Mouse (Mus musculus) MEL-GATA-1-ER (cell line): ENCODE measurements around the gene Ulk1.
"Not testable (repeated sequence)": the region's sequence is repeated elsewhere in the genome, so short reads cannot be mapped to it uniquely, and the experiment has no call there.

Experiments
- DNase-seq: peaks from one replicate; pipeline ENCODE4 v3.0.0-alpha.2; 2012; ENCODE audit warnings: low read depth; ENCODE audit errors: extremely low read depth

The Ulk1 gene

DNA sequence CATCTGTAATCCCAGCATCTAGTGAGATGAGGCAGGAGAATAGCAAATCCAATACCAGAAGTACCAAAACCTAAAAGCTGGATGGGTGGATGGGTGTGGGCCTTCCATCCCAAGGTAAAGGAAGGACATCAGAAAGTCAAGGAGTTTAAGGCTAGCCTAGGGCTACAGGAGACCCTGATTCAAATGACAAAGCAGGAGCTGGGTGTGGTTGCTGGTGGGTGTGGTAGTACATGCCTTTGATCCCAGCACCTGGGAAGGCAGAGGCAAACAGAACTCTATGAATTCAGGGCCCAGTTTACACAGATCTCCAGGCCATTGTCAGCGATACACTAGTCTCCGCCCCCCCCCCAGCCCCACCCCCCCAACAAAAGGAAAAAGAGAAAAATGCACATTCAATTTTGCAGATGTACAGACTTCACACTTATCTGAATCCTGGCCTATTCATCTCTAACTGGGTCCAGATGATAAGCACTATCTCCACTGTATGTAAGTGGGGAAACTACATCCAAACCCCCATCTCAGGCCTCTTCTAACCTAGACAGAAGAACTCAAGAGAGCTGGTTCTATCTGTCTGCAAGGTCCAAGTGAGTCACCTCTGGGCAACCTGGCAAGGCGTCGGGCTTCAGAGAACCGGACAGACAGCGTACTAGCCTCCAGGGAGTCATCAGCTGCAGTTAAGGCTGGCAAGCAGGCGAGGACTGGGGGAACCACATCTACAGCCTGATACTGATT lies 5.7 kb downstream of the Ulk1 start:
- no peak for DNase-seq

DNA sequence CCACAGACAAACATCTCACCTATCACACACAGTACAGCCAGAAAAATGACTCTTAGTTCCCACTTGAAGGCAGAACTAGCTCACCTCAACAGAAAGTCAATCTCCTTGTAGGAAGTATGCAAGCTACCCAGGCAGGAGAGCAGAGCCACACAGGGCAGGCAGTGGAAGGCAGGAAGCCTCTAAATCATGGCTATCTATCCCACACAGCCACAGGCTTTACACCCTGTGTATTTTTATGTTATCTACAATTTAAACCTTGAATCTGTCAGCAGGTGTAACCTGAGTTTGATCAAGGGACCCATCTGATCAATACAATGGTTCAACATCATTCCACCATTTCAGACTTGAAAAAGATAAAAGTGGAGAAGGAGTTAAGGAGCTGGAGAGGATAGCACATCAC lies 7.1 kb downstream of the Ulk1 start:
- no peak for DNase-seq

DNA sequence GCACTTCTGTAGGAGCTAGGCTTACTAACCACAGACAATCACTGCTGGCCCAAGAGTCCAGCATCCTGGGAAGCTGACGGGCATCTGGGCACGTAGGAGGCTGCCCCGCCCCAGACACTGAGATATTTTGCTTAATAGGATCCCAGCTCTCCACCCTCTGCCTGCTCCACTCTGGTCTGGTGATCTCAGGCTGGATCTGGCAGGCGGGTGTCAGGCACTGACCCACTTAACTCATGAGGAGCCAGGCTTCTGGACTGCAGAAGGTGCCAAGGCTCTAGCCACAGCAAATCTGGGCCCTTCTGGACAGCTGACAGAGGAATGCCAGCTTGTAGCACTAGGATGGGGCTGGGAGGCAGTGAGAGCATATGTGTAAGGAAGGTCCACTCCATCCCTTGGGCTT lies 7.7 kb downstream of the Ulk1 start:
- DNase-seq: no peak

- no peak for DNase-seq
These were observed 8.8 kb downstream of the Ulk1 start for GRCm38 (mm10) chr5:110801036-110801624.

DNA sequence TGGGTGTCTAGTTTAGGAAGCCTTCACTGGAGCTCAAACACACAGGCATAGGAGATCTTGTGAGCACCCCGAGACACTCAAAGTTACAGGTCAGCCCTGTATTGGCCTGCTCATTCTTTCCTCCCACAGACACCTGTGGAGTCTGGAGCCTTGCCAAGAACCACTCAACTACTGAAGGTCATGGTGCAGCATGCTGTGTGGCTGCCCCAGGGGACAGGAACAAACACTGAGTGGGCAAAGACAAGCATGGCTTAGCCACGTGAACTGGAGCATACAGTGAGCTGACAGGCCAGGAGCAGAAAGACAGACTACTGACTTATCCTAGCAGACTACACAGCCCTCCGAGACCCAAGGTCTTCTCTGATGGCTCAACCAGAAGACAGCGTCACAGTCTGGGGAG lies 12.2 kb downstream of the Ulk1 start:
- no peak for DNase-seq

DNA sequence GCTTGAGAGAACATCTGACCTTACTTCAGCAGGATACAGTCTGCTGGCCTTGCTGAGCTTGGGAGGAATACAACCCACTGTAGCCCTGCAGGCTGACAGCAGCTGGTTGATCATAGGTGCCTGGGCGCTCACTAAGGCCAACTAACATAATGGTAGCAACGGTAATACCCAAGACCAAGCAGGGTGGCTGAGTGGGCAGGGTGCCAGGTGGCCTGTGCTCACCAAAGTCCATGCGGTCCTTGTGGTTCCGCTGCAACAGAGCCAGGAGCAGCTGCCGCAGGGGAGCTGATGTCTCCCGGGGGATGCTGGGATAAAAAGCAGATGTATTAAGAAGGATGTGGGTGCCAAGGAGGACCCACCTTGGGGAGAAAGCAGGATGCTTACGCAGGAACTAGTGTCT lies 15.5 kb downstream of the Ulk1 start:
- no peak for DNase-seq

DNA sequence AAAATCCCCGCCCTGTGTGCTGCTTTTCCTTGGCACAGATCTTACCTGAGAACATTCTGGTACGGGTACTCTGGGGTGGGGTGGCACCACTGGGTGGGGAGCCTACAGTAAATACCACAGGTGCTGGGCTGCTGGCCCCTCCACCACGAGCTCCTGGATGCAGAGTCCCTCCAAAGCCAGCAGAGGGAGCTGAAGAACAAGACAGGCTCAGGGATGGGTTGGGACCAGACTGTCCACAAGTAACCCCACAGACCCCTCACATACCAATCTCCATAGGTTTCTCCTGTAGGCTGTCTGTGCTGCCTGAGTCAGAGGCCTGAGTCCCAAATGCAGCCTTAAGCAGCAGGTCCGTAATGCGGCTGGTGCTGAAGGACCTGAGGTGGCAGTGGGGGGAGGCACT lies 21.2 kb downstream of the Ulk1 start:
- no peak for DNase-seq

DNA sequence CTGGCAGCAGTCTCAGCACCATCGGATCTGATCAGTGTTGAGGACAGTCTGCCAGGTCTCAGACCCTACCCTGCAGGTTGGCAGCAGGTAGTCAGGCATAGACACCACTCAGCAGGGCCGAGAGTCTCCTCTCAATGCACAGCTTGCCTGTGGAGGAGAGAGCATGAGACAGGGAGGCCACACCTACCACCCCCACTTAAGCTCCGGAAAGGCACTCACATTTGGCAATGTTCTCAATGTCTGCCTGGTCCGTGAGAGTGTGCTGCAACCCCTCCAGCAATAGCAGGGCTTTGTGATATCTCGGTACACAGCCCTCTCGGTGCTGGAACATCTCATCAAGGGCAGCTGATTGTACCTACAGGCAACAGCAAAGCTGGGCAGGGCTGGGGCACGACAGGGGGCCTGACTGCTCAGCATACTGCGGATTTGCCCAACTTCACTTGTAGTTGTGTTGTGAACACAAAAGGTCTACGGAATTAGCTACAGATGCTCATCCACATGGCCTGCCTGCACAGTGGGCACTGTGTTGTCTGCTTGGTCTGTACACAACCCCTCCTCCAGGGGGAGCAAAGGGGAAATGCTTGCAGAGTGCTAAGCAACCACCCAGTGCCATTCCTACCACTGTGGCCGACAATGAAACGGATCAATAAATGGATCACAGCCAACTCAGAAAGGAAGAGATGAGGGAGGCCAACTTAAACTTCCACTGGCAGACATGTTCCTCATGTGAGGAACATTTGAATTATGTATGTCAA lies 23.6 kb downstream of the Ulk1 start:
- no peak for DNase-seq

DNA sequence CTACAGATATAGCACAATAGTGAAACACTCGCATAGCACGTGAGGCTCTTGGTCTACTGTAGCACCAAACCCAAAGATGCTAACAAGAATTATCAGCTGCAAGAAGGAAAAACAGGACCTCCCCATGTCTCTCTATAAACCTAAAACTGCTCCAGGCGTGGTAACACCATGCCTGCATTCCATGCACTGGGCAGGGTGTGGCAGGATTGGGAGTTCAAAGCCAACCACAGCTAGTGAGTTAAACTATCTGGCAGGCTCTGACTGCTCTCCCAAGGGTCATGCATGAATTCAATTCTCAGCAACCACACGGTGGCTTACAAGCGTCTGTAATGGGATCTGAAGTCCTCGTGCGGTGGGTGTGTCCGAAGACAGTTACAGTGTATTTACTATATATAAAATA lies 26.7 kb downstream of the Ulk1 start:
- no peak for DNase-seq

GRCm38 (mm10) chr5:110781529-110782238 lies 28.2 kb downstream of the Ulk1 start:
- no peak for DNase-seq

DNA sequence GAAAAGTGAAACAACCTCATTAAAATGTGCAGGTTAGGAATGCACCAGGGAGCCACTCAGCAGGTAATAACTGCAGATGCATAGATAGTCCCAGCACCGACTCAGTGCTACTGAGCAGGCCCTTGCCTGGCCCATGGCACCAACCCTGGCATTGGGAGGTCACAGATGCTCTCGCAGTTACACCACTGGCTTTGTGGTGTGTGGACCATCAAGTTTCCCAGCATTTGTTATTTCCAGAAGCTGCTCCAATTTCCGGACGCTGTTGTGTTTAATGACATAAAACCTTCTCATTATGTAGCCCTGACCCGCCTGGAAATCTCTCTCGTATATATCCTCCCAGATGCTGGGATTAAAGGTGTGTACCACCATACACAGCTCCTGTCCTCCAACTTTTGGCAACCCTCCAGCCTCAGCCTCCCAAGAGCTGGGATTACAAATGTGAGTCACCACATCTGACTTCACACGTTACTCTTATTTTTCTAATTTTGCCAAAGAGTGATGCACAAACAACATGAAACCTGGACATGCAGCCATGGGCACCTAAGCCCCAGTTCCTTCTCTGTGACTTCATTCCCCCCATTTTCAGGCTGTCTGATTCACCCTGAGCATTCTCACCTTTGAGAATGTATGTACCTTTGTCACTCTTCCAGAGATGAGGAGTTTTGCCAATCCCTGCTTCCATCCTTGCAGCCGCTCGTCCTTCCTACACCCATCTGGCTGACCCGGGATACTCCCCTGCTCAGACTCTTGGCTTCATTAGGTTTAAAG lies 29.0 kb downstream of the Ulk1 start:
- no peak for DNase-seq

DNA sequence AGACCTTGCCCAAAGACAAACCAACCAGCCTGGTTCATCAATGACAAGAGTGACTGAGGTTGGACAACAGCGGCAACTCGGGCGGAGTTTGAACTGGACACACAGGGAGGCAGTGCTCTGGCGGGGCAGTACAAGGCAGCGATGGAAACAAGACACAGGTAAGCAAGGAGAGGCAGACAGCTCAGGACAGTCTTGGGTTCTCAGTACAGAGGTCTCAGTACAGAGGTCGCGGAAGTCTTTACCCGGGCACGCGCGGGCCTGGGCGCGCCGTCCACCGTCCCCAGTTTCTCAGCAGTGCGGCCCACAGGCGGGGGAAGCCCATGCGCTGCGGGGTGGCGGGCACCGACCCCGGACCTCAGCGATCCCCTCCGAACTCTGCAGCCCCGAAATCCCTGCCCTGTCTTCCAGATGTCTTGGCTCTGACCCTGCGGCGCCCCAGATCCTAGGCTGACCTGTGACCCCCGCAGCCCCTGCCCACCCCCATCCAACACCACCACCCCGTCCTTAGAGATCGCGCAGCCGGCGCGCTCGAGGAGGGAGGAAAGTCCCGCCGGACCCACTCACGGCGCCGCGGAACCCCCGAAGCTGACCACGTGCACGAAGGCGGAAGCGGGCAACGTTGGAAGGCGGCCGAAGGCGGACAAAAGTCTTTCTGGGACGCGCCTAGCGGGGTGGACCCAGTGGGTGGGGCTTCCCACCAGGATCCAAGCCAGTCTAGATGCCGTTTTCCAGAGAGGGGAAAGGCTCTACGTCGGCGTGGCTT lies 29.7 kb downstream of the Ulk1 start, which contains the start of gene Pus1:
Gene Pus1, minus strand, starts transcription at position 662 of the 763 bp plus-strand sequence.
- peak; percentile 71 for DNase-seq

DNA sequence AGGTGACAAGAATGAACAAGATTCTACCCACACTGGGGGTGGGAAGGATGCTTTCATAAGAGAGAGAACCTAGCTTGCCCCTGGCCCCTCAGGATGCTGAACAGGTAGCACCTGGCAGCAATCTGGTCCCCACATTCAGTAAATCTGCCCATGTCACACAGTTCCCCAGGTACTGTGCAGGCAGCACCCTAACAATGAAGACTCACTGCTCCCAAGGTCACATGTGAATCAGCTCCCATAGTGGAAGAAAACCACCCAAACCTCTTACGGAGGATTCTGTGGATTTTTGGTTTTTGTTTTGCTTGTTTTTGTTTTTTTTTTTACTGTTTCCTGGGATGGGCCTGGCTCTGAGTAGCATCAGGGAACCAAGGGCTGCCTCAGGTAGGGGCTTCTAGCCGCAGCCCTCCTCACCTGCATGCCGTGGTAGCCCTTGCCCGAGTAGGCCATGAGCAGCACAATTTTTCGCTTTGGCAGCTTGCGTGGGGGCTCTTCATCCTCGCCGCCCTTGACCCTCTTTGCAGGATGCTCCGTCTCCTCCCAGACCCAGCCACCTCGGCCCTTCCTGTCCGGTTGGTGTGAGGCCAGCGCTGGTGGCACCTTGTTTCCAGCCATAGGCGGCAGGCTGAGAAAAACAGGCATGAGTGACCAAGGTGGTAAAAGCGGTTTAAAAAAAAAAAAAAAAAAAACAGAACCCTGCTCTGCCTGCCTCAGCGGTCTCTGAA lies 30.5 kb downstream of the Ulk1 start:
- no peak for DNase-seq

- no peak for DNase-seq
These were observed 31.6 kb downstream of the Ulk1 start for GRCm38 (mm10) chr5:110778263-110778662.

DNA sequence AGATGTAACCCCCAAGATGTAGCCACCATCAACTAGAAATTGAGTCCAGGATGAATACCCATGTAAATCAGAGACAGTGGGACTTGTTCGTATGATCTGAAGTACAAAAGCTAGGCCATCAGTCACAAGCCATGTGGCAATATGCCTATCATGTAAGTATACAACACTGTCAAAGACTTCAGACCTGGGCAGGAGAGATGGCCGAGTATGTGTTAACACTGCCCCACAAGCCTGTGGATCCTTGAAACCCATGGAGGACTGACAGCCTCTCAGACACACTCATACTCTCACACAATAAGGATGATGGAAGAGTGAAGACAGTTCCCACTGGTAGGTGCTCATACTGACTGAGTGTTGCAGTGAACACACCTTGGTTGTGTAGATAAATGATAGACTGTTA lies 33.8 kb downstream of the Ulk1 start:
- no peak for DNase-seq

DNA sequence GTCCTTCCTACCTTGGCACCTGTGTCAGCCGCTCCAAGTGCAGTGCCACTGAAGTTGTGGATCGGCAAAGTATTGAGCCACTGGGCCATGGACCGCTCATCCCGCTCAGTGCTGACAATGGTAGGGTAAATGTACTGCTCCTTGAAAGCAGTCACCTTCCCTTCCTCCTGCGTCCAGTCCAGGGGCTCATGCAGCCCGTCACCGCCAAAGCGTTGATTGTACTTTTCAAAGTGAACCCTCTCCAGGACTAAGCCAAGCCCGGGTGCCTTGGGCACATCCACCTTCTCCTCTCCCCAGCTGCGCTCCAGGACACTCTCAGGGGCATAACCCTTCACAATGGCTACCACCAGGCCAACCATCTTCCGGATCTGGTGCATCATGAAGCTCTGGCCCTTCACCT lies 35.4 kb downstream of the Ulk1 start:
- DNase-seq: no peak

DNA sequence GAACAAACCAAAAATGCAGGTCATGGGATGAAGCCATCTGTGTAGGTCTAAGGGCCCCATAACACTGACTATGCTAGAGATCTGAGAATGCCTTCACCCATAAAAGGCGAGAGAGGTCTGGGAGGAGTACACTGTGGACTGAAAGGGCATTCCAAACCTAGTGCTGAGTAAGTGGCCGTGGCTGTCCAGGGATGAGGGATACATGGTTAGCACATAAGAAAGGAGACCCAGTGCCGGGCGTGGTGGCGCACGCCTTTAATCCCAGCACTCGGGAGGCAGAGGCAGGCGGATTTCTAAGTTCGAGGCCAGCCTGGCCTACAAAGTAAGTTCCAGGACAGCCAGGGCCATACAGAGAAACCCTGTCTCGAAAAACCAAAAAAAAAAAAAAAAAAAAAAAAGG lies 37.0 kb downstream of the Ulk1 start:
- not testable (repeated sequence) for DNase-seq

- DNase-seq: peak; percentile 93
These were observed 39.3 kb downstream of the Ulk1 start, which contains the start of gene Ep400 for GRCm38 (mm10) chr5:110770448-110771158. Gene Ep400, minus strand, starts transcription at chr5:110770717.

DNA sequence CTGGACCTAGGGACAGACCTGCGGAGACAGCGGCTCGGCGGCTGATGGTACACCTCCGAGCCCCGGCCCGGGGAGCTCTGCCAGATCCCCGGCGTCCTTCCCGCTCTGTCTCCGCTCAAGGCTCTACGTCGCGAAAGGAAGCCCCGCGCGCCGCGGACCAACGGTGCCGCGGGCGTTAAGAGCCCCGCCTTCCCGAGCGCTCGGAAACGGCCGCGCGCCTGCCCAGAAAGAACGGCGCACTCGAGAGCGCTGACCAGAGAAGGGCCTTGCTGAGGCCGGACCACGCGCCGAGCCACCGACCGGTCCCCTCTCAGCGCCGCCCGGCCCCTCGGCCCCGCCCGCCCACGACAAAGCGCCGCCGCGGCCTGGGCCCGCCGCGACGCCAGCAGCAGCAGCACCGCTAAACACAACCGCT lies 39.9 kb downstream of the Ulk1 start:
- DNase-seq: no peak
